Mouse (Mus musculus): Measurements from ENCODE around the gene Get4. TPM values are rescaled to one million over a fixed set of nuclear protein-coding genes. Genes with fewer than 3 reads are reported as not detected.

Get4 gene
- polyA plus RNA-seq, 1 experiment from 2014 or later, result 145 TPM

DNA sequence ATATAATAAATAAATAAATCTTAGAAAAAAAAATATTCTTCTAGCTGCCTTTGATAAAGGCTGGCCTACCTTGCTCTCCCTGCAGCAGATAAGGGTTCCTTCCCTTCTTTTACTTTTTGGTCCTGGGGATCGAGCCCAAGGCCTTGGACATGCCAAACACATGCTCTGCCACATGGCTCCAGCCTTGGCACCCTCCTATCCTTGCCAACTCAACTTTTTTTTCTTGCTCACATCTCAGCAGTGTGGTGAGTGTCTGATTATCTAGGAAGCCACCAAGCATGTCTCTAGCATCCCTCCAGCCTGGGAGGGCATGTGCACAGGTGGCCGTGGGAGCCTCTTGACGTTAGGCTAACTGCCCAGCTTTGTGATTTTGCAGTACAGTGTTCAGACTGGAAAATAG lies 23.8 kb upstream of the Get4 start:
- no peaks in the 10 kb centered on the region for H3K4me1 ChIP-seq (ENCODE audit: control insufficient read depth, insufficient read depth, low read length)
- no peak overlapping the region for H3K4me3 ChIP-seq (ENCODE audit: low read depth, low read length)
- ATAC-seq (ENCODE audit: insufficient read depth, low FRiP score, low TSS enrichment) (no peak), DNase-seq (ENCODE audit: low spot score) (no peak)
- H3K27me3 ChIP-seq (ENCODE audit: control insufficient read depth, insufficient read depth, low read length), result no peaks in the 10 kb centered on the region
- H3K9me3 ChIP-seq (ENCODE audit: control insufficient read depth, low read length), result no peaks in the 10 kb centered on the region
- H3K27ac ChIP-seq (ENCODE audit: low read depth, low read length), result no peak overlapping the region
- peaks cover 23% of the 10 kb centered on the region for H3K36me3 ChIP-seq (ENCODE audit: control insufficient read depth, insufficient read depth, low read length)
- no peak overlapping the region for H3K4me2 ChIP-seq (ENCODE audit: low read depth)
- 95% methylated on average over 3 of the region's 3 CpGs for WGBS
- no peak overlapping the region for H3K9ac ChIP-seq (ENCODE audit: low read length)

DNA sequence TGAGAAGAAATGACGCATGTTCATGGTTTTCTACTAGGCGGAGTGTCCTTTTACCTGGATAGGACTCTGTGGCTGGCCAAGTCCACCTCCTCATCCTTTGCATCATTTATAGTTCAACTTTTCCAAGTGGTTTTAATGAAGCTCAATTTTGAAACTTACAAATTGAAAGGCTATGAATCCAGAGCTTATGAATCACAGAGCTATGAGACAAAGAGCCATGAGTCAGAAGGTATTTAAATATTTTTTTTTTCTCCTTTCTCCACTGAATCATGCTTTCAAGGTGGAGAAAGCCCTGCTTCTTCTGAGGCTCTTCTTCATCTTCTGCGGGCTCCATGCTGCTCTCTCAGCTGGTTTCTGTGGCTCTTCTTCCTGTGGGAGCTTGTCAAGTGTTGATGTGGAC lies 22.4 kb upstream of the Get4 start:
- H3K9me3 ChIP-seq (ENCODE audit: control insufficient read depth, low read length), result no peaks in the 10 kb centered on the region
- WGBS, result 94% methylated on average over 3 of the region's 3 CpGs
- H3K4me2 ChIP-seq (ENCODE audit: low read depth), result no peak overlapping the region
- no peaks in the 10 kb centered on the region for H3K4me1 ChIP-seq (ENCODE audit: control insufficient read depth, insufficient read depth, low read length)
- H3K27ac ChIP-seq (ENCODE audit: low read depth, low read length), result no peak overlapping the region
- H3K9ac ChIP-seq (ENCODE audit: low read length), result no peak overlapping the region
- H3K4me3 ChIP-seq (ENCODE audit: low read depth, low read length), result no peak overlapping the region
- peaks cover 21% of the 10 kb centered on the region for H3K36me3 ChIP-seq (ENCODE audit: control insufficient read depth, insufficient read depth, low read length)
- ATAC-seq (ENCODE audit: insufficient read depth, low FRiP score, low TSS enrichment), result no peak
- no peak for DNase-seq (ENCODE audit: low spot score)
- H3K27me3 ChIP-seq (ENCODE audit: control insufficient read depth, insufficient read depth, low read length), result no peaks in the 10 kb centered on the region

DNA sequence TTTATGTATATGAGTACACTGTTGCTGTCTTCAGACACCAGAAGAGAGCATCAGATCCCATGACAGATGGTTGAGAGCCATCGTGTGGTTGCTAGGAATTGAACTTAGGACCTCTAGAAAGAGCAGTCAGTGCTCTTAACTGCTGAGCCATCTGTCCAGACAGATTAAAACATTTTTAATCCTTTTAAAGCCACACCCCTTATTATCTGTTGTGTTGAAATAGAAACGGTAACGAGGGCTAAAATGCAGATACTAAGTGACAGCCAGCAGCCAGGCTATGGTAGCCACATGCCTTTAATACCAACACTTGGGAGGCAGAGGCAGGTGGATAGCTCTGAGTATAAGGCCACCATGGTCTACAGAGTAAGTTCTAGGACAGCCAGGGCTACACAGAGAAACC lies 20.0 kb upstream of the Get4 start:
- DNase-seq (ENCODE audit: low spot score) (no peak), ATAC-seq (ENCODE audit: insufficient read depth, low FRiP score, low TSS enrichment) (no peak)
- Histone ChIP-seq H3K36me3 (ENCODE audit: control insufficient read depth, insufficient read depth, low read length) (peaks cover 29% of the 10 kb centered on the region), H3K27me3 (ENCODE audit: control insufficient read depth, insufficient read depth, low read length) (no peaks in the 10 kb centered on the region), H3K4me2 (ENCODE audit: low read depth) (no peak overlapping the region), H3K9ac (ENCODE audit: low read length) (no peak overlapping the region), H3K4me1 (ENCODE audit: control insufficient read depth, insufficient read depth, low read length) (no peaks in the 10 kb centered on the region), H3K9me3 (ENCODE audit: control insufficient read depth, low read length) (no peaks in the 10 kb centered on the region), H3K27ac (ENCODE audit: low read depth, low read length) (no peak overlapping the region), H3K4me3 (ENCODE audit: low read depth, low read length) (no peak overlapping the region)
- WGBS, result 88% methylated on average over 3 of the region's 3 CpGs

DNA sequence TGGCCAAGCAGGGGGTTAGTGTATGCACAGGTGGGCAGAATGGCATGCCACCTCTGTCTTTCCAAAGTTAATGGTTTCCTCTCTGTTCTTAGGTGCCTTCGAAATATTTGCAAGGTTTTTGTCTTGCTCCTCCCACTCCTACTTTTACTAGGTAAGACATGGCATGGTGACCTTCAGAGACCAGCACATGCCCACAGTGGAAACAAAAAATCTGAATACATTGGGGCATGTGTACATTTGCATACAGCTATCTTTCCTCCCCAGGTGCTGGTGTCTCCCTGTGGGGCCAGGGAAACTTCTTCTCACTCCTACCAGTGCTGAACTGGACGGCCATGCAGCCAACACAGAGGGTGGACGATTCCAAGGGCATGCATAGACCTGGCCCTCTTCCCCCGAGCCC lies 17.7 kb upstream of the Get4 start:
- no peaks in the 10 kb centered on the region for H3K9me3 ChIP-seq (ENCODE audit: control insufficient read depth, low read length)
- ATAC-seq (ENCODE audit: insufficient read depth, low FRiP score, low TSS enrichment) (no peak), DNase-seq (ENCODE audit: low spot score) (no peak)
- H3K4me1 ChIP-seq (ENCODE audit: control insufficient read depth, insufficient read depth, low read length), result no peaks in the 10 kb centered on the region
- 89% methylated on average over 4 of the region's 4 CpGs for WGBS
- H3K36me3 ChIP-seq (ENCODE audit: control insufficient read depth, insufficient read depth, low read length), result peaks cover 31% of the 10 kb centered on the region
- no peak overlapping the region for H3K9ac ChIP-seq (ENCODE audit: low read length)
- no peaks in the 10 kb centered on the region for H3K27me3 ChIP-seq (ENCODE audit: control insufficient read depth, insufficient read depth, low read length)
- no peak overlapping the region for H3K27ac ChIP-seq (ENCODE audit: low read depth, low read length)
- H3K4me3 ChIP-seq (ENCODE audit: low read depth, low read length), result no peak overlapping the region
- no peak overlapping the region for H3K4me2 ChIP-seq (ENCODE audit: low read depth)

DNA sequence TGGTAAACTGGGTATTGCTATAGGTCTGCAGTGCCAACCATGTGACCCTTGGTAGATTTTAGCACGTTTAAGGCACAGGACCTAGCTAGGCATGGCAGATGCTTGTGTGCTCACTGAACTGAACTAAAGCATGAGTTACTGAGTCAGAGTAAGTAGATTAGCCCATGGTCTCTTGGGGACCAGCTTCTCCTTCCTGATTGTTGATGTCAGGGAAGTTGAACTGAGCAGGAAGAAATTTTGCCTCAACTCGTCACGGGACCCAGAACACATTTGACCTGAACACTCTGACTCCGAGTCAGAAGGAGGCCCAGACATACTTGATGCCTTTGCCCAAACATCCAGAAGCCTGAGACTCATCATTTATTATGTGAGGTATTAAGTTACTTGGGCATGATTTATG lies 14.7 kb upstream of the Get4 start:
- no peak for ATAC-seq (ENCODE audit: insufficient read depth, low FRiP score, low TSS enrichment)
- no peak overlapping the region for H3K4me3 ChIP-seq (ENCODE audit: low read depth, low read length)
- no peak overlapping the region for H3K4me2 ChIP-seq (ENCODE audit: low read depth)
- no peaks in the 10 kb centered on the region for H3K27me3 ChIP-seq (ENCODE audit: control insufficient read depth, insufficient read depth, low read length)
- H3K4me1 ChIP-seq (ENCODE audit: control insufficient read depth, insufficient read depth, low read length), result no peaks in the 10 kb centered on the region
- DNase-seq (ENCODE audit: low spot score), result no peak
- no peak overlapping the region for H3K9ac ChIP-seq (ENCODE audit: low read length)
- 90% methylated on average over 4 of the region's 4 CpGs for WGBS
- no peak overlapping the region for H3K27ac ChIP-seq (ENCODE audit: low read depth, low read length)
- no peaks in the 10 kb centered on the region for H3K9me3 ChIP-seq (ENCODE audit: control insufficient read depth, low read length)
- peaks cover 34% of the 10 kb centered on the region for H3K36me3 ChIP-seq (ENCODE audit: control insufficient read depth, insufficient read depth, low read length)

DNA sequence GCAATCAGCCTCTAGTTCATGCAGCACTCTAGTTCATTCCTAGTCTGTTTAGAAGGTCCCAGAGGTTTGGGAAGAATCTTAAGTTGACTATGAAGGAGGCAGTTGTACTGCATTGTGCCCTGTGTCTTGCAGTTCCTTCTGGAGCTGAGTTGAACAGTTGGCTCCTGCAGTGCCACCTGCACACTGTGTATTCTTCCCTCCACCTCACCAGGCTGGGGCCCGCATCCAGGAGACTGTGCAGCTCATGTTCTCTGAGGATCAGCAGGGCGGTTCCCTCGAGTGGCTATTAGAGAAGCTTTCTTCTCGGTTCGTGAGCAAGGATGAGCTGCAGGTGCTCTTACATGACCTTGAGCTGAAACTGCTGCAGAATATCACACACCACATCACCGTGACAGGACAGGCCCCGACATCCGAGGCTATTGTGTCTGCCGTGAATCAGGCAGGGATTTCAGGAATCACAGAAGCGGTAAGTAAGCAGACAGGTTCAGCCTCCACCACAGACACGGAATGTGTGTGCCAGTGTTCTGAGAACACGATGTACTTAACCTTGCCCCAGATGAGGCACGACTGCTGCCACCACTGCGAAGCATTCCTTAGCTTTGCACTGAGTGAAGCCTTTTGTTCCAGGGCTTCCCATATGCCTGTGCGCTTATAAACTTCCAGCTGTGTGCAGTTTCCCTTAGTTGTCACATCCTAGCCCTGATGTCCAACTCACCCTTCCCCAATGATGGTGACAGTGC lies 10.9 kb upstream of the Get4 start:
- no peaks in the 10 kb centered on the region for H3K9me3 ChIP-seq (ENCODE audit: control insufficient read depth, low read length)
- H3K4me3 ChIP-seq (ENCODE audit: low read depth, low read length), result no peak overlapping the region
- no peak overlapping the region for H3K9ac ChIP-seq (ENCODE audit: low read length)
- H3K36me3 ChIP-seq (ENCODE audit: control insufficient read depth, insufficient read depth, low read length), result peaks cover 26% of the 10 kb centered on the region
- no peak overlapping the region for H3K4me2 ChIP-seq (ENCODE audit: low read depth)
- no peaks in the 10 kb centered on the region for H3K4me1 ChIP-seq (ENCODE audit: control insufficient read depth, insufficient read depth, low read length)
- no peak for DNase-seq (ENCODE audit: low spot score)
- H3K27me3 ChIP-seq (ENCODE audit: control insufficient read depth, insufficient read depth, low read length), result no peaks in the 10 kb centered on the region
- WGBS, result 90% methylated on average over 15 of the region's 15 CpGs
- no peak overlapping the region for H3K27ac ChIP-seq (ENCODE audit: low read depth, low read length)
- no peak for ATAC-seq (ENCODE audit: insufficient read depth, low FRiP score, low TSS enrichment)

DNA sequence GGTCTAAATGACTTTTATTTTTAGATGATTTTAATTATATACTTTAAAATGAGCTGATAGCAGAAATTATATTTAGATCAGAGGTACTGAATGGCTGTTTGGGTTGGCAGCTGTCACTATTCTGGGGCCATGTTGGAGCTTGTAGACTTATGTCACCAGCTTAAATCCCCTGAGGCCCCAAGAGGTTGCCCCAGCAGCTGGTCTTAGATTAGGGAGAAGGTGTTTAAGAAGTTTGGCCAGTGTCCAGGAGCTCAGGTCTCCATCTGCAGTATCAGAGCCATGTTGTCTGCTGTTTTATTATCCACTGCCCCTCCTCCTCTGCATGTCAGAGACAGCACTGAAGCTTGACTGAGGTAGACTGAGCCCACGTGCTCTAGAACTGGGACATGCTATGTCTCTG lies 8.7 kb upstream of the Get4 start:
- Histone ChIP-seq H3K27me3 (ENCODE audit: control insufficient read depth, insufficient read depth, low read length) (no peaks in the 10 kb centered on the region), H3K9ac (ENCODE audit: low read length) (no peak overlapping the region), H3K4me1 (ENCODE audit: control insufficient read depth, insufficient read depth, low read length) (no peaks in the 10 kb centered on the region), H3K4me3 (ENCODE audit: low read depth, low read length) (no peak overlapping the region), H3K27ac (ENCODE audit: low read depth, low read length) (no peak overlapping the region), H3K9me3 (ENCODE audit: control insufficient read depth, low read length) (no peaks in the 10 kb centered on the region), H3K4me2 (ENCODE audit: low read depth) (no peak overlapping the region), H3K36me3 (ENCODE audit: control insufficient read depth, insufficient read depth, low read length) (peaks cover 20% of the 10 kb centered on the region)
- ATAC-seq (ENCODE audit: insufficient read depth, low FRiP score, low TSS enrichment) (no peak), DNase-seq (ENCODE audit: low spot score) (no peak)
- 81% methylated on average over 1 of the region's 1 CpGs for WGBS

DNA sequence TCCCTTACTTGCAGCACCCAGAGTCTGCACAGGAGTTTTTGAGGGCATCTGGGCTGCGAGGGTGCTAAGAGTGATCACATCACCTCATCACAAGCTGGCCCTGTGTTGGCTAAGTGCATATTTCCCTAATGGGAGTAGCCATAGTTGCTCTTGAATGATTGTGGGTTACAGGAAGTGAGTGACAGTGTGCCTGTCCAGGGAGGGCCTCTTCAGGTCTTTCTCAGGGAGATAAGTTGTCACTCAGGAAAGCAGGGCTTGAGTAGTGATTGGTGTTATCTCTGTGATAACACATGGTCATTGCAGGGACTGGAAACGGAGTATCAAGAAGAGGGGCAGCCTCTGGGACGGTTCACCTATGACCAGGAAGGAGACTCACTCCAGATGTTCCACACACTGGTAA lies 4.4 kb upstream of the Get4 start:
- ATAC-seq (ENCODE audit: insufficient read depth, low FRiP score, low TSS enrichment), result no peak
- Histone ChIP-seq H3K27me3 (ENCODE audit: control insufficient read depth, insufficient read depth, low read length) (no peaks in the 10 kb centered on the region), H3K27ac (ENCODE audit: low read depth, low read length) (no peak overlapping the region), H3K4me1 (ENCODE audit: control insufficient read depth, insufficient read depth, low read length) (no peaks in the 10 kb centered on the region), H3K9me3 (ENCODE audit: control insufficient read depth, low read length) (no peaks in the 10 kb centered on the region), H3K9ac (ENCODE audit: low read length) (no peak overlapping the region), H3K4me2 (ENCODE audit: low read depth) (no peak overlapping the region), H3K36me3 (ENCODE audit: control insufficient read depth, insufficient read depth, low read length) (peaks cover 7% of the 10 kb centered on the region), H3K4me3 (ENCODE audit: low read depth, low read length) (no peak overlapping the region)
- 93% methylated on average over 3 of the region's 3 CpGs for WGBS
- no peak for DNase-seq (ENCODE audit: low spot score)

DNA sequence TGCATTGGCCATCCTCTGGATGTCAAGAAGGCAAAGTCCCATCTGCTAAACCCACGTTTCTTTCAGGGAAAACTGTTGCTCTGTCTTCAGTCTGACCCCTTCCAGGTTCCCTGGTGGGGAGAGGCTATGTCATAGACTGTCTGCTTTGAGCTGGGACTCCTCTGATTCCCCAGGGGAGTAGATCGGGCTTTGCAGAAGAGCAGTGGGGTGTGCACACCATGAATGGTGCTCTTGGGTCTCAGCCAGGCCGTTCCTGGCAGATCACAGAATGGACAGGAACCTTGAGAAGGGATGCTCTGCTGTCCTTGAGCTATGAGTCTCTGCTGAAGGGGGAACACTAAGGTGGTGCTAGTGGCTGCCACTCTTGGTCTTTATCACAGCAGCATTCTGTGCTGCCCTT lies 3.3 kb upstream of the Get4 start:
- H3K27me3 ChIP-seq (ENCODE audit: control insufficient read depth, insufficient read depth, low read length), result no peaks in the 10 kb centered on the region

More for the DNA sequence above, 3.3 kb upstream of the Get4 start:
- peaks cover 7% of the 10 kb centered on the region for H3K4me1 ChIP-seq (ENCODE audit: control insufficient read depth, insufficient read depth, low read length)
- H3K9me3 ChIP-seq (ENCODE audit: control insufficient read depth, low read length), result no peaks in the 10 kb centered on the region
- H3K9ac ChIP-seq (ENCODE audit: low read length), result no peak overlapping the region
- 83% methylated on average over 3 of the region's 3 CpGs for WGBS
- no peak for DNase-seq (ENCODE audit: low spot score)
- H3K4me3 ChIP-seq (ENCODE audit: low read depth, low read length), result no peak overlapping the region
- H3K27ac ChIP-seq (ENCODE audit: low read depth, low read length), result no peak overlapping the region
- peaks cover 7% of the 10 kb centered on the region for H3K36me3 ChIP-seq (ENCODE audit: control insufficient read depth, insufficient read depth, low read length)
- no peak overlapping the region for H3K4me2 ChIP-seq (ENCODE audit: low read depth)
- no peak for ATAC-seq (ENCODE audit: insufficient read depth, low FRiP score, low TSS enrichment)
